Mouse (Mus musculus) embryonic facial prominence, embryonic 10.5 days (tissue): ENCODE results near the gene Mcts1. TPM values are rescaled to one million over a fixed set of nuclear protein-coding genes. Genes with fewer than 3 reads are reported as not detected.

Experiments
- polyA plus RNA-seq: library from polyadenylated mRNA; unstranded; fragments of >200 nt; fragmentation: Nextera tagmentation; extraction: Ambion mirVana; gene quantifications from 2 replicates; pipeline ENCODE4 v1.2.1, GENCODE M21; 2016

The Mcts1 gene
- polyA plus RNA-seq, 1 experiment from 2014 or later, result 74.1 TPM

Other genes starting within 250 kb of the Mcts1 start
- 68.3 and 70.3 TPM in 2 replicates for gene Lamp2, start 144.1 kb upstream of the Mcts1 start, polyA plus RNA-seq
- gene Cul4b, start 24.4 kb upstream of the Mcts1 start, polyA plus RNA-seq, result 48.3 and 50.1 TPM in 2 replicates
- 15.8 and 17.0 TPM in 2 replicates for gene C1galt1c1, start 34.5 kb downstream of the Mcts1 start, polyA plus RNA-seq
- gene 6030498E09Rik, start 172.1 kb downstream of the Mcts1 start, polyA plus RNA-seq, result not detected in 2 replicates